Mouse (Mus musculus) C2C12 (cell line): ENCODE data around the gene Add3.

Source experiments
- CTCF ChIP-seq: IDR thresholded peaks from one replicate; pipeline ENCODE4 v1.5.1; 2011; ENCODE audit not compliant: control insufficient read depth, insufficient read depth, insufficient read length
- MYOG ChIP-seq: IDR thresholded peaks from one replicate; pipeline ENCODE4 v1.6.1; 2011; ENCODE audit not compliant: control insufficient read depth, insufficient read length; ENCODE audit errors: extremely low read depth

GRCm38 (mm10) chr19:53198706-53199572 lies 58.7 kb downstream of the Add3 start:
- TF ChIP-seq CTCF (no peak), MYOG (no peak)
